Mouse (Mus musculus): ENCODE measurements around the gene Rps2. TPM values are rescaled to one million over a fixed set of nuclear protein-coding genes. Genes with fewer than 3 reads are reported as not detected.

The Rps2 gene
- polyA plus RNA-seq, 1 experiment, result 381 TPM

- Histone ChIP-seq H3ac (ENCODE audit: control insufficient read depth, insufficient read length, low read depth) (no peak overlapping the region), H3K4me3 (ENCODE audit: insufficient read depth, poor library complexity, severe bottlenecking) (no peak overlapping the region), H3K27me3 (ENCODE audit: control insufficient read depth, insufficient read depth, insufficient read length) (peaks cover 6% of the 10 kb centered on the region), H3K79me3 (ENCODE audit: low read depth) (no peaks in the 10 kb centered on the region), H3K36me3 (ENCODE audit: control insufficient read depth, insufficient read depth) (no peaks in the 10 kb centered on the region), H3K79me2 (ENCODE audit: control insufficient read depth, insufficient read depth) (no peaks in the 10 kb centered on the region)
- TF ChIP-seq USF1 (IDR thresholded peaks at IDR 0.05; ENCODE audit: low read depth), result no peak
- no peak for TF ChIP-seq MYOD1 (IDR thresholded peaks at IDR 0.05; ENCODE audit: control insufficient read depth, insufficient read length, low read depth)
- no peak for TF ChIP-seq FOSL1 (IDR thresholded peaks at IDR 0.05; ENCODE audit: insufficient read depth, low read length, poor library complexity, severe bottlenecking)
- TF ChIP-seq MAX (IDR thresholded peaks at IDR 0.05), result no peak
- no peak for TF ChIP-seq CTCF (IDR thresholded peaks at IDR 0.05; ENCODE audit: control insufficient read depth, insufficient read depth, insufficient read length)
- TF ChIP-seq MYOG (IDR thresholded peaks at IDR 0.05; ENCODE audit: control insufficient read depth, extremely low read depth, insufficient read length), result no peak
- TF ChIP-seq CEBPB (IDR thresholded peaks at IDR 0.05; ENCODE audit: low read depth), result no peak
Measured at GRCm38 (mm10) chr17:24735446-24735845, 17.5 kb downstream of the Rps2 start.

GRCm38 (mm10) chr17:24736330-24737051 is 18.6 kb downstream of the Rps2 start, which contains the start of gene Msrb1:
Gene Msrb1, plus strand, starts transcription at chr17:24736642.
- Histone ChIP-seq H3K4me3 (ENCODE audit: insufficient read depth, poor library complexity, severe bottlenecking) (peak within 1 kb of the TSS; percentile 61), H3K79me3 (ENCODE audit: low read depth) (no peaks in the 10 kb centered on the region), H3K79me2 (ENCODE audit: control insufficient read depth, insufficient read depth) (no peaks in the 10 kb centered on the region), H3K27me3 (ENCODE audit: control insufficient read depth, insufficient read depth, insufficient read length) (peaks cover 6% of the 10 kb centered on the region), H3K36me3 (ENCODE audit: control insufficient read depth, insufficient read depth) (no peaks in the 10 kb centered on the region), H3ac (ENCODE audit: control insufficient read depth, insufficient read length, low read depth) (peak within 1 kb of the TSS; percentile 88)
- TF ChIP-seq USF1 (IDR thresholded peaks at IDR 0.05; ENCODE audit: low read depth) (no peak), MAX (IDR thresholded peaks at IDR 0.05) (no peak)

GRCm38 (mm10) chr17:24737135-24737810 is 19.4 kb downstream of the Rps2 start:
- Histone ChIP-seq H3K27me3 (ENCODE audit: control insufficient read depth, insufficient read depth, insufficient read length) (peaks cover 6% of the 10 kb centered on the region), H3K79me3 (ENCODE audit: low read depth) (no peaks in the 10 kb centered on the region), H3K79me2 (ENCODE audit: control insufficient read depth, insufficient read depth) (no peaks in the 10 kb centered on the region), H3ac (ENCODE audit: control insufficient read depth, insufficient read length, low read depth) (peak overlapping the region; percentile 88), H3K36me3 (ENCODE audit: control insufficient read depth, insufficient read depth) (no peaks in the 10 kb centered on the region), H3K4me3 (ENCODE audit: insufficient read depth, poor library complexity, severe bottlenecking) (peak overlapping the region; percentile 61)
- TF ChIP-seq MYOG (IDR thresholded peaks at IDR 0.05; ENCODE audit: control insufficient read depth, extremely low read depth, insufficient read length) (no peak), MAX (IDR thresholded peaks at IDR 0.05) (no peak), MYOD1 (IDR thresholded peaks at IDR 0.05; ENCODE audit: control insufficient read depth, insufficient read length, low read depth) (no peak), USF1 (IDR thresholded peaks at IDR 0.05; ENCODE audit: low read depth) (no peak), CTCF (IDR thresholded peaks at IDR 0.05; ENCODE audit: control insufficient read depth, insufficient read depth, insufficient read length) (no peak), FOSL1 (IDR thresholded peaks at IDR 0.05; ENCODE audit: insufficient read depth, low read length, poor library complexity, severe bottlenecking) (no peak), CEBPB (IDR thresholded peaks at IDR 0.05; ENCODE audit: low read depth) (no peak)

GRCm38 (mm10) chr17:24738238-24738637 is 20.3 kb downstream of the Rps2 start:
- no peaks in the 10 kb centered on the region for H3K36me3 ChIP-seq (ENCODE audit: control insufficient read depth, insufficient read depth)
- H3ac ChIP-seq (ENCODE audit: control insufficient read depth, insufficient read length, low read depth), result no peak overlapping the region
- H3K27me3 ChIP-seq (ENCODE audit: control insufficient read depth, insufficient read depth, insufficient read length), result no peaks in the 10 kb centered on the region
- no peak for TF ChIP-seq CTCF (IDR thresholded peaks at IDR 0.05; ENCODE audit: control insufficient read depth, insufficient read depth, insufficient read length)
- TF ChIP-seq USF1 (IDR thresholded peaks at IDR 0.05; ENCODE audit: low read depth), result no peak
- TF ChIP-seq MYOG (IDR thresholded peaks at IDR 0.05; ENCODE audit: control insufficient read depth, extremely low read depth, insufficient read length), result no peak
- TF ChIP-seq MAX (IDR thresholded peaks at IDR 0.05), result no peak
- TF ChIP-seq CEBPB (IDR thresholded peaks at IDR 0.05; ENCODE audit: low read depth), result no peak
- no peak for TF ChIP-seq FOSL1 (IDR thresholded peaks at IDR 0.05; ENCODE audit: insufficient read depth, low read length, poor library complexity, severe bottlenecking)
- TF ChIP-seq MYOD1 (IDR thresholded peaks at IDR 0.05; ENCODE audit: control insufficient read depth, insufficient read length, low read depth), result no peak
- no peaks in the 10 kb centered on the region for H3K79me3 ChIP-seq (ENCODE audit: low read depth)
- no peaks in the 10 kb centered on the region for H3K79me2 ChIP-seq (ENCODE audit: control insufficient read depth, insufficient read depth)
- H3K4me3 ChIP-seq (ENCODE audit: insufficient read depth, poor library complexity, severe bottlenecking), result no peak overlapping the region

GRCm38 (mm10) chr17:24739926-24740325 is 22.0 kb downstream of the Rps2 start:
- Histone ChIP-seq H3K27me3 (ENCODE audit: control insufficient read depth, insufficient read depth, insufficient read length) (no peaks in the 10 kb centered on the region), H3K79me3 (ENCODE audit: low read depth) (no peaks in the 10 kb centered on the region), H3K79me2 (ENCODE audit: control insufficient read depth, insufficient read depth) (no peaks in the 10 kb centered on the region), H3K36me3 (ENCODE audit: control insufficient read depth, insufficient read depth) (no peaks in the 10 kb centered on the region), H3ac (ENCODE audit: control insufficient read depth, insufficient read length, low read depth) (no peak overlapping the region), H3K4me3 (ENCODE audit: insufficient read depth, poor library complexity, severe bottlenecking) (no peak overlapping the region)
- TF ChIP-seq MYOD1 (IDR thresholded peaks at IDR 0.05; ENCODE audit: control insufficient read depth, insufficient read length, low read depth), result no peak
- TF ChIP-seq USF1 (IDR thresholded peaks at IDR 0.05; ENCODE audit: low read depth), result no peak

GRCm38 (mm10) chr17:24742307-24742706 is 24.4 kb downstream of the Rps2 start:
- TF ChIP-seq MAX (IDR thresholded peaks at IDR 0.05) (no peak), CTCF (IDR thresholded peaks at IDR 0.05; ENCODE audit: control insufficient read depth, insufficient read depth, insufficient read length) (no peak), MYOD1 (IDR thresholded peaks at IDR 0.05; ENCODE audit: control insufficient read depth, insufficient read length, low read depth) (no peak), MYOG (IDR thresholded peaks at IDR 0.05; ENCODE audit: control insufficient read depth, extremely low read depth, insufficient read length) (no peak), FOSL1 (IDR thresholded peaks at IDR 0.05; ENCODE audit: insufficient read depth, low read length, poor library complexity, severe bottlenecking) (no peak), USF1 (IDR thresholded peaks at IDR 0.05; ENCODE audit: low read depth) (no peak), CEBPB (IDR thresholded peaks at IDR 0.05; ENCODE audit: low read depth) (no peak)
- Histone ChIP-seq H3K36me3 (ENCODE audit: control insufficient read depth, insufficient read depth) (no peaks in the 10 kb centered on the region), H3ac (ENCODE audit: control insufficient read depth, insufficient read length, low read depth) (no peak overlapping the region)

More at GRCm38 (mm10) chr17:24742307-24742706, 24.4 kb downstream of the Rps2 start:
- H3K79me2 ChIP-seq (ENCODE audit: control insufficient read depth, insufficient read depth), result no peaks in the 10 kb centered on the region
- no peaks in the 10 kb centered on the region for H3K27me3 ChIP-seq (ENCODE audit: control insufficient read depth, insufficient read depth, insufficient read length)
- no peak overlapping the region for H3K4me3 ChIP-seq (ENCODE audit: insufficient read depth, poor library complexity, severe bottlenecking)
- H3K79me3 ChIP-seq (ENCODE audit: low read depth), result no peaks in the 10 kb centered on the region

Data from C2C12 (cell line).